Mouse (Mus musculus) stomach, embryonic 15.5 days (tissue): ENCODE results near the gene Tmem43. TPM values are rescaled to one million over a fixed set of nuclear protein-coding genes. Genes with fewer than 3 reads are reported as not detected.

Source experiments
- ATAC-seq: fragments of 200-750 bp; cut with Nextera tagmentation; 2 replicates; pipeline ENCODE4 v1.8.0; 2017; ENCODE audit warnings: low read depth, moderate number of reproducible peaks, moderate TSS enrichment; ENCODE audit not compliant: insufficient read depth, low FRiP score
- H3K27ac ChIP-seq: fragments of 300-500 bp; sonication (generic); 2 replicates; pipeline ENCODE4 v1.5.1; 2015; ENCODE audit warnings: mild to moderate bottlenecking, inconsistent platforms
- H3K27me3 ChIP-seq: fragments of 300-500 bp; sonication (generic); replicated peaks from 2 replicates; pipeline ENCODE4 v1.6.1; 2015; ENCODE audit warnings: inconsistent platforms
- H3K36me3 ChIP-seq: fragments of 300-500 bp; sonication (generic); 2 replicates; pipeline ENCODE4 v1.6.1; 2015; ENCODE audit warnings: inconsistent platforms
- H3K4me1 ChIP-seq: fragments of 300-500 bp; sonication (generic); 2 replicates; pipeline ENCODE4 v1.6.1; 2015; ENCODE audit warnings: inconsistent platforms
- H3K4me2 ChIP-seq: fragments of 300-500 bp; sonication (generic); 2 replicates; pipeline ENCODE4 v1.6.1; 2015; ENCODE audit warnings: mild to moderate bottlenecking, inconsistent platforms
- H3K4me3 ChIP-seq: fragments of 300-500 bp; sonication (generic); replicated peaks from 2 replicates; pipeline ENCODE4 v1.5.1; 2015; ENCODE audit warnings: inconsistent platforms
- H3K9ac ChIP-seq: fragments of 300-500 bp; sonication (generic); 2 replicates; pipeline ENCODE4 v1.6.1; 2015; ENCODE audit warnings: inconsistent platforms
- H3K9me3 ChIP-seq: fragments of 300-500 bp; sonication (generic); 2 replicates; pipeline ENCODE4 v1.6.1; 2016; ENCODE audit warnings: inconsistent platforms
- WGBS: fragments of 180-500 bp; shearing (Covaris S2); methylation state at CpG from one replicate; pipeline ENCODE4 v1.1.7; 2015; 5-methylcytosine and 5-hydroxymethylcytosine counted together
- polyA plus RNA-seq: library from polyadenylated mRNA; unstranded; fragments of >200 nt; fragmentation: Nextera tagmentation; extraction: Ambion mirVana; gene quantifications from 2 replicates; pipeline ENCODE4 v1.2.1, GENCODE M21; 2015

The Tmem43 gene
- polyA plus RNA-seq, 1 experiment from 2014 or later = 45.8 TPM

DNA sequence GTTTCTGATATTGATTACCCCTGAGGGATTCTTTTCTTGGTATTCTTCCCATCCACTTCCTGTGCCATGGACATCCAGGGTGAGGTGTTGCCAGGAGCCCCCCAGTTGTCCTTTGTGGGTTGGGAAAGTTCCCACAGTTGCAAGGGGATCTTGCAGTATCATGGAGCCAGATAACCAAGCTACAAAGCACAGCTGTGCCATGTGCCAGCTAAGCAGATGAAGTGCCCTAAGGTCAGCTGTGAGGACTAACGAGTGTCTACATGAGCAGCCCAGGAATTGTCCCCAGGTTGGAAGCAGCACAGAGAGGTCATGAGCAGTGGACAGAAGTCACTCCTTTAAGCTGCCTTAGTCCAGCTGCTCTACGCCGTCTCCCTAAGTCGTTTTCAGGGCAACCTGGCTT lies 52.0 kb downstream of the Tmem43 start:
- no peak for ATAC-seq
- 84% methylated on average over 4 of the region's 4 CpGs for WGBS
- Histone ChIP-seq H3K4me2 (no peak overlapping the region), H3K4me1 (no peaks in the 10 kb centered on the region), H3K9me3 (no peaks in the 10 kb centered on the region), H3K27ac (no peak overlapping the region), H3K4me3 (no peak overlapping the region), H3K36me3 (peaks cover 6% of the 10 kb centered on the region; the same call in 1 of the 2 replicates), H3K27me3 (no peaks in the 10 kb centered on the region), H3K9ac (no peak overlapping the region)

DNA sequence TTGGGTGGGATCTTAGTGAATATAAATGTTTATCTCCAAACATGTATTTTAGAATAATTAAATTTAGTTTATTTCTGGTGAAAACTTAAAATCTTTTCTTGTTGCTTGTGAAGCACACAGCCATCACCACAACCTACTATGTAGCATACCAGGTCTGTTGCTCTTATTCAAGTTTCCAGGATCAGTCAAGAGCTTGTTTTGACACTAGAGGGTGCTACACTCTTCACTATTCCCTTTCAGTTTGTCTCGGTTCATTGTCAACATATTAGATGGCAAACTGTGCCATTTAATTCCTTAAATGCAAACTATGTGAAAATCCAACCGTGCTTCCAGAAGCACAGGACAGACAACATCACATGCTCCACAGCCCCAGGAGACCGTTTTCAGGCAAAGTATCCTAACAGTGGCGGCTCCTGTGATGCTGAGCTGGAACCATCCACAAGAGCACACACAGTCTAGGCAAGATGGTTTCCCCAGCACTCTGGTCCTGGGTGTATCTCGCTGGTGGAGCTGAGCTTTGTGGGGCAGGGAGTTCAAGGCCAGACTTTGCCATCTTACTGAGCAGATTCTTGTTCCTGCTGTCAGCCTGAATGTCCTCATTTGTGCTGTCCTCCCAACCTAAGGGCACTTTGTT lies 53.8 kb downstream of the Tmem43 start:
- no peak for ATAC-seq
- Histone ChIP-seq H3K27ac (no peak overlapping the region), H3K9me3 (no peaks in the 10 kb centered on the region), H3K27me3 (no peaks in the 10 kb centered on the region), H3K4me2 (no peak overlapping the region), H3K9ac (no peak overlapping the region), H3K4me1 (peaks cover under 1% of the 10 kb centered on the region; the same call in 1 of the 2 replicates), H3K36me3 (0 out of 2 replicates have a peak, but pooled peaks cover 5% of the 10 kb centered on the region), H3K4me3 (no peak overlapping the region)
- 46% methylated on average over 5 of the region's 5 CpGs for WGBS

DNA sequence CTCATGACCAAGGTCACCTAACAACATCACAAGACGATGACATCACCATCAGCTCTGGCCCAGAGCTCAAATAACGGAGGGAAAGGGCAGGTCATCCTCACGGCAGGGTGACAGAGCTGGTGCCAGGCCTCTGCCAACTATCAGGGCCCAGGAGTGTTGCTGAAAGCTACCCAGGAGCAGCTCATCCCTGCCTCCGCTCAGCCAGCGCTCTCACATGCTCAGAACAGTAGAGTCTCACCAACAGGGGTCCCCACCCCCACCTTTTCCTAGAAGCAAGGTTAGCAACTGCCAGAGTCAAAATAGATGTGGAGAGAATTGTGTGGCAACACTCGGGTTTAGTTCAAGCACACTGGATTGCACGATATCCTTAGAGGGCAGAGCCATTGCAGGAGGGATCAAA lies 54.8 kb downstream of the Tmem43 start:
- Histone ChIP-seq H3K36me3 (no peaks in the 10 kb centered on the region), H3K27ac (no peak overlapping the region), H3K4me2 (no peak overlapping the region), H3K27me3 (no peaks in the 10 kb centered on the region), H3K9me3 (no peaks in the 10 kb centered on the region), H3K4me3 (no peak overlapping the region), H3K4me1 (peaks cover 6% of the 10 kb centered on the region; the same call in 1 of the 2 replicates), H3K9ac (no peak overlapping the region)
- WGBS = 80% methylated on average over 7 of the region's 7 CpGs
- ATAC-seq = no peak

DNA sequence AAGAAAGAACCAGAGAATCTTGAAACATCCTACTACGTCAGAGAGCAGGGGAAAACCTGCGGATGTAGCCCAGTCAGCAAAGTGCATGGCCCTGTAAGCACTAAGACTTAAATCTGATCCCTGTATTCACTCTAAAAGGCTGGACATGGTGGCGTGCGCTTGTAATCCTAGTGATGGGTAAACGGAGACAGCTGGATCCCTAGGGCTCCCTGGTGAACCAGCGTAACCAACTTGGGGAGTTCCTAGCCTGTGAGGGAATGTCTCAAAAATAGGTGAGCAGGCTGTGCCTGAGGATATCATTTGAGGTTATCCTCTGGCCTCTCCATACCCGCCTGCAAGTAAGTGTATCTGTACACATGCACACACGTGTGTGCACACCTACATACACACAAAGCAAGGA lies 57.2 kb downstream of the Tmem43 start:
- H3K4me2 ChIP-seq = no peak overlapping the region
- ATAC-seq = no peak
- H3K9me3 ChIP-seq = no peaks in the 10 kb centered on the region
- H3K27ac ChIP-seq = no peak overlapping the region
- H3K4me3 ChIP-seq = no peak overlapping the region
- 85% methylated on average over 8 of the region's 8 CpGs for WGBS
- no peaks in the 10 kb centered on the region for H3K27me3 ChIP-seq
- H3K4me1 ChIP-seq = peaks cover 12% of the 10 kb centered on the region; the same call in 1 of the 2 replicates
- no peaks in the 10 kb centered on the region for H3K36me3 ChIP-seq
- no peak overlapping the region for H3K9ac ChIP-seq

DNA sequence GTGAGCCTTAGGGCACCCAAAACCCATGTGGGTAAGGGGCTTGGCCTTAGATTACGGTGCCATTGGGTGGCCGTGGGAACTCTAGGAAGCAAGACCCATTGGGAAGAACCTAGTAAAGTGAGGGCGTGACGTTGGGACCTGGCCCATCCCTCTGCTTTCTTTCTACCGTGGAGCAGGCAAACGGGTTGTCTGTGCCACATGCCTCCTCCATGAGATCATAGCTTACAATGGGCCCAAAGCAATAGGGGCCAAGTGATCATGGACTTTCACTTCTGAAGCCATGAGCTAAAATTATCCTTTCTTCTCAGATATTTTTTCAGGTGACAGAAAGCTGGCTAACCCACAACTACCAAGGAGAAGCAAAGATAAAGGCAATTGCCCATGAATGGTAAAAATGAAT lies 57.8 kb downstream of the Tmem43 start:
- peaks cover 12% of the 10 kb centered on the region; the same call in 1 of the 2 replicates for H3K4me1 ChIP-seq
- H3K4me3 ChIP-seq = no peak overlapping the region
- ATAC-seq = no peak
- no peak overlapping the region for H3K9ac ChIP-seq
- no peaks in the 10 kb centered on the region for H3K36me3 ChIP-seq
- H3K27me3 ChIP-seq = no peaks in the 10 kb centered on the region
- no peak overlapping the region for H3K4me2 ChIP-seq
- 71% methylated on average over 6 of the region's 6 CpGs for whole genome bisulfite sequencing
- H3K9me3 ChIP-seq = no peaks in the 10 kb centered on the region
- no peak overlapping the region for H3K27ac ChIP-seq

DNA sequence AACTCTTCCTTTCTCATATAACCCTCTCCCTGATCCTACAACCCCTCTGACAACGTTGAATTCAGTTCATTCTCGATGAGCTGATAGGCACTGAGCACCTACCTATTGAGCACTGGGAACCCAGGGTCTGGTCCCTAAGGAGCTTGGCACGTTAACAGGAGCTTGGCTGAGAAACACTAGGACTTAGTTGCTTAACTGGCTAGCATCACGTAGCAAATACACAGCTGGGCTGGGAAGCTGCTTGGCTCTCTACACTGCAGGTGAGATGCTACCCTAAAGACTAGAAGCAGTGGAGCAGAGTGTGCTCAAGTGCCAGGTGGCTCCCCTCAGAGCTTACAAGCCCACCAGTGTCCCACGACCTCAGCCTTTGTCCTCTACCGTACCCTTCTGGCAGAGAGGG lies 59.2 kb downstream of the Tmem43 start:
- H3K4me3 ChIP-seq = no peak overlapping the region
- peaks cover 12% of the 10 kb centered on the region; the same call in 1 of the 2 replicates for H3K4me1 ChIP-seq
- no peak for ATAC-seq
- no peak overlapping the region for H3K4me2 ChIP-seq
- WGBS = 42% methylated on average over 6 of the region's 6 CpGs
- no peak overlapping the region for H3K27ac ChIP-seq
- H3K27me3 ChIP-seq = no peaks in the 10 kb centered on the region
- H3K9me3 ChIP-seq = no peaks in the 10 kb centered on the region
- no peak overlapping the region for H3K9ac ChIP-seq
- no peaks in the 10 kb centered on the region for H3K36me3 ChIP-seq

DNA sequence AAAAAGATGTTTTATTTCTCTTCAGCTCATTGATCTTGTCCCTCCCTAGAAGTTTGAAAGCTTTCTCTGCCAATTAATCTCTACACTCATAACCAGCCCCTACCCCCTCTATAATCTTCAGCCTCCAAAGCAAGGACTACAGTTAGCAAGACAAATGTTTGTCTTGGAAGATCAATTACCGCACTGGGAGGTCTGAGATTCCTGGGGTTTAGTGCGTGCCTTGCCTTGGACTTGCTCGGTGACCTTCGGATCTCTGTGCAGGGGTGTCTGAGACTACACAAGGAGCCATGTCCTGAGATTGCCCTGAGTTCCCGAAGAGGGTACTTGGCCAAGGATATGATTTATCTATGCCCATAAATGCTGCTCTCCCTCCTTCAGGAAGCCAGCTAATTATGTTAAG lies 59.9 kb downstream of the Tmem43 start:
- Histone ChIP-seq H3K27ac (no peak overlapping the region), H3K4me1 (peaks cover 12% of the 10 kb centered on the region; the same call in 1 of the 2 replicates)
- WGBS = 15% methylated on average over 5 of the region's 5 CpGs

DNA sequence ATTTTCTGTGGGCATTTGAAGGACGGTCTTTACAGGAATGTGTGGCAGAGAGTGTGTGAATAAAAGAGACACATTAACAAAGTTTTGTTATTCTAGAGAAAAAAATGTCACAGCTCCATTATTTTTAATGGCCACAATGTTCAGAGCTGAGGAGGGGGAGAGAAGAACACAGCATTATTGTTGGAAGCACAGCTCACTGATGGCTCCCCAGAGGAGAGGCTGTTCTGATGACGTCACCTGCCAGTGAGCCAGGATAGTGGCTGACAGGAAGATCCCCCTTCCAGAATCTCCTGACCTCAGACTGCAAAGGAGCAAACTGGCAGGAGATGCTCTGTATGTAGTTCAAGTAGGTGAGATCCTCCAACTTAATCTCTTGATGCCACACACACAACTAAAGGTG lies 60.3 kb downstream of the Tmem43 start:
- Histone ChIP-seq H3K27me3 (no peaks in the 10 kb centered on the region), H3K4me2 (no peak overlapping the region), H3K36me3 (no peaks in the 10 kb centered on the region), H3K27ac (no peak overlapping the region), H3K4me1 (peaks cover 12% of the 10 kb centered on the region; the same call in 1 of the 2 replicates), H3K4me3 (no peak overlapping the region), H3K9me3 (no peaks in the 10 kb centered on the region), H3K9ac (no peak overlapping the region)
- no peak for ATAC-seq
- 22% methylated on average over 2 of the region's 2 CpGs for WGBS

More for the DNA sequence above, 59.9 kb downstream of the Tmem43 start:
- ATAC-seq = no peak
- Histone ChIP-seq H3K36me3 (no peaks in the 10 kb centered on the region), H3K9ac (no peak overlapping the region), H3K4me2 (no peak overlapping the region), H3K27me3 (no peaks in the 10 kb centered on the region), H3K4me3 (no peak overlapping the region), H3K9me3 (no peaks in the 10 kb centered on the region)

DNA sequence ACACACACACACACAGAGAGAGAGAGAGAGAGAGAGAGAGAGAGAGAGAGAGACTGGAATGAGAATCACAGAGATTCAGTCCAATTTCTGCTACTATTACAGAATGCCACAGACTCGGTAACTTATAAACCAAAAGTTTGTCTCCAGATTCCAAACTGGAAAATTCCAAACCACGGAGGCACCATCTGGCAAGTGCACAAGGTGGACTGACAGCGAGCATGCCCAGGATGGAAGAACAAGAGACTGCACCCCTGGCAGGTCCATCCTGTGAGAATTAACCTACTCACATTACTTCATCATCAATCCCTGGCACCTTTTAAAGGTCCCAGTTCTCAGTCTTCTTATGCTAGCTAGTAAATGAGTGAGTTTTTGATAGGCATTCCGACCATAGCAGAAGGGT lies 60.8 kb downstream of the Tmem43 start:
- Histone ChIP-seq H3K9me3 (no peaks in the 10 kb centered on the region), H3K36me3 (no peaks in the 10 kb centered on the region), H3K4me1 (peaks cover 12% of the 10 kb centered on the region; the same call in 1 of the 2 replicates), H3K4me3 (no peak overlapping the region), H3K4me2 (no peak overlapping the region), H3K27me3 (no peaks in the 10 kb centered on the region), H3K9ac (no peak overlapping the region), H3K27ac (no peak overlapping the region)
- ATAC-seq = no peak
- WGBS = 76% methylated on average over 4 of the region's 4 CpGs

DNA sequence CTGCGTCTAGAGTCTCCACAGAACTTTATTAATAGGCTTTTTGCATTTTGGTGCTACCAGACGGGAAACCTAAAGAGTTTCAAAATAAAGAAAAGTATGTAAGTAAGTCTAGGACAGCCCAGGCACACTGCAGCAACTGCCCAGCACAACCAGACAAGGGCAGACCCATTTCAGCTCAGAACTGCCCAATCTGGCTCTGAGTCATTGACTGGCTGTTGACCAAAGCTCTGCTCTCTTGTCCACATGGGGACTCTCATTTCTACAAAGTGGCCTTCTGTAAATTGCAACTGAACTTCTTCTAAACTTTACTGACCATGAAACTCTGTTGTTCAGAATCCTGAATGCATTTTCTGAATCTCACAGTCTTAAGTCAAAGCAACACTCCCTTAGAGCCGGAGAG lies 61.7 kb downstream of the Tmem43 start:
- Histone ChIP-seq H3K9me3 (no peaks in the 10 kb centered on the region), H3K9ac (no peak overlapping the region), H3K4me2 (no peak overlapping the region), H3K36me3 (no peaks in the 10 kb centered on the region), H3K4me3 (no peak overlapping the region), H3K27me3 (no peaks in the 10 kb centered on the region), H3K4me1 (peaks cover 12% of the 10 kb centered on the region; the same call in 1 of the 2 replicates), H3K27ac (no peak overlapping the region)
- ATAC-seq = no peak
- 81% methylated on average over 3 of the region's 3 CpGs for WGBS

DNA sequence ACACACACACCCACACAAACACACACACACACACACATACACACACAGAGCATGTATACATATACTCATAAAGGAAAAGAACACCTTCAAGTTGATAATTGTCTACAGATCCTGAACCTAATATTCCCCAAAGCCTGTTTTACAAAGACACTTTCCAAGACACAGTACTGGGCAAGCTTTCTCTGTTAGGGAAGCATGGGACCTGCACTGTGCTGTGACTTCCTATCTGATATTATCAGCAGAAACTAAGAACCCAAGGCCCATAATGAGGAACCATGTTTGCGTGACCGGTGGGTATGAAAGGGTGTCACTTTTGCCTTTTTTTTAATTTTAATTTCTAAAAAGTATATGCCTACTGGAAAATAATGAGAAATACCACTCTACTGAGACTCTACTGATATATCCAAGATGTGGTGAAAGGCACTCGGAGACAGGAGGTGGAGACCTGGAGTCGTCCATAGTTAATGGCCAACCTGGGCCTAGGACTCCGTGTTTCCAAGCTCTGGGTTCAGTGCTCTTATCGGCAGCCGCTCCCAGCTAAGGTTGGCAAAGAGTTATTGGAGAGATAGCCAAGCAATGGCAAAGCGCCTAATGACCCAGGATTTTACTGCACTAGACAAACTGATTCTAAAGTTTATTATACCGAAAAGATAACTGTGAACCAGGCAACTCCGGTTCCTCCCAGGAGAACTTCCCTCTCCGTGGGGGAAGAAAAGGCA lies 62.7 kb downstream of the Tmem43 start:
- ATAC-seq = 0 out of 2 replicates have a peak, but pooled peaks have one; percentile 31
- no peak overlapping the region for H3K27ac ChIP-seq

More for the DNA sequence above, 62.7 kb downstream of the Tmem43 start:
- no peaks in the 10 kb centered on the region for H3K36me3 ChIP-seq
- H3K9me3 ChIP-seq = no peaks in the 10 kb centered on the region
- 76% methylated on average over 11 of the region's 11 CpGs for WGBS
- H3K4me3 ChIP-seq = no peak overlapping the region
- no peak overlapping the region for H3K9ac ChIP-seq
- no peaks in the 10 kb centered on the region for H3K27me3 ChIP-seq
- H3K4me2 ChIP-seq = no peak overlapping the region
- peaks cover 12% of the 10 kb centered on the region; the same call in 1 of the 2 replicates for H3K4me1 ChIP-seq
